Mouse (Mus musculus) hindbrain, postnatal 0 days (tissue): ENCODE results near the gene Acads. TPM values are rescaled to one million over a fixed set of nuclear protein-coding genes. Genes with fewer than 3 reads are reported as not detected.
"Not testable (repeated sequence)": the region's sequence is repeated elsewhere in the genome, so short reads cannot be mapped to it uniquely, and the experiment has no call there.

Experiments used
- ATAC-seq: fragments of 200-750 bp; cut with Nextera tagmentation; 2 replicates; pipeline ENCODE4 v1.8.0; 2017; ENCODE audit warnings: mild to moderate bottlenecking, moderate TSS enrichment, moderate library complexity
- DNase-seq: peaks from one replicate; pipeline ENCODE4 v3.0.0-alpha.2; 2015; ENCODE audit warnings: low spot score
- H3K27ac ChIP-seq: fragments of 300-500 bp; sonication (generic); 2 replicates; pipeline ENCODE4 v1.5.1; 2014; ENCODE audit warnings: mild to moderate bottlenecking
- H3K27me3 ChIP-seq: fragments of 300-500 bp; sonication (generic); 2 replicates; pipeline ENCODE4 v1.6.1; 2014; ENCODE audit warnings: low read length, mixed read lengths; ENCODE audit not compliant: insufficient read depth
- H3K36me3 ChIP-seq: fragments of 300-500 bp; sonication (generic); 2 replicates; pipeline ENCODE4 v1.6.1; 2014; ENCODE audit warnings: low read length, mixed read lengths; ENCODE audit not compliant: insufficient read depth
- H3K4me1 ChIP-seq: fragments of 300-500 bp; sonication (generic); 2 replicates; pipeline ENCODE4 v1.6.1; 2014; ENCODE audit warnings: antibody characterized with exemption, low read length, mixed read lengths; ENCODE audit not compliant: insufficient read depth
- H3K4me2 ChIP-seq: fragments of 300-500 bp; sonication (generic); 2 replicates; pipeline ENCODE4 v1.6.1; 2014; ENCODE audit warnings: low read depth, mild to moderate bottlenecking, low read length, moderate library complexity, mixed read lengths
- H3K4me3 ChIP-seq: fragments of 300-500 bp; sonication (generic); 2 replicates; pipeline ENCODE4 v1.5.1; 2014; ENCODE audit warnings: low read length
- H3K9ac ChIP-seq: fragments of 300-500 bp; sonication (generic); replicated peaks from 2 replicates; pipeline ENCODE4 v1.6.1; 2014; ENCODE audit warnings: mild to moderate bottlenecking, low read length, moderate library complexity, mixed read lengths
- H3K9me3 ChIP-seq: fragments of 300-500 bp; sonication (generic); 2 replicates; pipeline ENCODE4 v1.6.1; 2016; ENCODE audit warnings: low read length, mixed read lengths
- CTCF ChIP-seq: IDR thresholded peaks from 2 replicates; pipeline ENCODE4 v1.5.1; 2016; ENCODE audit warnings: antibody characterized with exemption, control low read depth, low read depth
- WGBS: fragments of 180-500 bp; shearing (Covaris S2); extraction: QIAGEN DNeasy Blood & Tissue Kit; methylation state at CpG from one replicate; pipeline ENCODE4 v1.1.7; 2014; 5-methylcytosine and 5-hydroxymethylcytosine counted together
- polyA plus RNA-seq: library from polyadenylated mRNA; unstranded; fragments of >200 nt; fragmentation: Nextera tagmentation; extraction: Ambion mirVana; gene quantifications from 2 replicates; pipeline ENCODE4 v1.2.1, GENCODE M21; 2015
- total RNA-seq: library from RNA; depleted of rRNA; stranded (reverse); fragments of >200 nt; gene quantifications from 2 replicates; pipeline ENCODE4 v1.2.3, GENCODE M21; 2014; rRNA removed

Acads gene
- total RNA-seq: 30.3 and 32.5 TPM in 2 replicates
- polyA plus RNA-seq: 22.1 and 25.3 TPM in 2 replicates

- H3K36me3 ChIP-seq: peaks cover 3% of the 10 kb centered on the region; the same call in 1 of the 2 replicates
- peak; percentile 84 for ATAC-seq
- no peaks in the 10 kb centered on the region for H3K27me3 ChIP-seq
- H3K27ac ChIP-seq: peak within 1 kb of the TSS; percentile 28; the same call in 1 of the 2 replicates
- H3K9me3 ChIP-seq: no peaks in the 10 kb centered on the region
- peak; percentile 71 for DNase-seq
- no peaks in the 10 kb centered on the region for H3K4me1 ChIP-seq
- H3K4me2 ChIP-seq: peak within 1 kb of the TSS; percentile 67
- H3K4me3 ChIP-seq: peak within 1 kb of the TSS; percentile 49
- peak within 1 kb of the TSS; percentile 50 for H3K9ac ChIP-seq
- TF ChIP-seq CTCF: no peak
- WGBS: 1% methylated on average over 39 of the region's 39 CpGs
Observed at GRCm38 (mm10) chr5:115118961-115119570, at the start of gene Acads. TSS of gene Acads (minus strand) at chr5:115119346.

GRCm38 (mm10) chr5:115167396-115167795, 48.2 kb upstream of the Acads start:
- Histone ChIP-seq H3K4me3 (no peak overlapping the region), H3K36me3 (no peaks in the 10 kb centered on the region), H3K9me3 (no peaks in the 10 kb centered on the region), H3K27me3 (no peaks in the 10 kb centered on the region), H3K4me1 (0 out of 2 replicates have a peak, but pooled peaks cover 3% of the 10 kb centered on the region), H3K9ac (no peak overlapping the region), H3K4me2 (no peak overlapping the region), H3K27ac (no peak overlapping the region)
- DNase-seq (no peak), ATAC-seq (no peak)
- WGBS: 60% methylated on average over 6 of the region's 6 CpGs
- no peak for TF ChIP-seq CTCF

- Histone ChIP-seq H3K36me3 (no peaks in the 10 kb centered on the region), H3K9me3 (no peaks in the 10 kb centered on the region), H3K27ac (no peak overlapping the region), H3K4me3 (no peak overlapping the region), H3K27me3 (no peaks in the 10 kb centered on the region), H3K9ac (no peak overlapping the region), H3K4me1 (0 out of 2 replicates have a peak, but pooled peaks cover 3% of the 10 kb centered on the region), H3K4me2 (no peak overlapping the region)
- no peak for DNase-seq
- no peak for TF ChIP-seq CTCF
- 75% methylated on average over 7 of the region's 7 CpGs for WGBS
- no peak for ATAC-seq
Observed at GRCm38 (mm10) chr5:115166815-115167194, 47.7 kb upstream of the Acads start.

- H3K4me2 ChIP-seq: no peak overlapping the region
- peak; percentile 29 for TF ChIP-seq CTCF
- ATAC-seq (peak; percentile 50; the same call in 1 of the 2 replicates), DNase-seq (peak; percentile 68)
- H3K27ac ChIP-seq: peak overlapping the region; percentile 32
- WGBS: 41% methylated on average over 11 of the region's 11 CpGs
- H3K9me3 ChIP-seq: no peaks in the 10 kb centered on the region
- no peaks in the 10 kb centered on the region for H3K36me3 ChIP-seq
- no peak overlapping the region for H3K4me3 ChIP-seq
- no peaks in the 10 kb centered on the region for H3K27me3 ChIP-seq
- H3K4me1 ChIP-seq: 0 out of 2 replicates have a peak, but pooled peaks cover 3% of the 10 kb centered on the region
- H3K9ac ChIP-seq: no peak overlapping the region
Observed at GRCm38 (mm10) chr5:115165895-115166814, 47.0 kb upstream of the Acads start.

- peak; percentile 57 for TF ChIP-seq CTCF
- Histone ChIP-seq H3K9ac (no peak overlapping the region), H3K4me3 (no peak overlapping the region), H3K4me2 (no peak overlapping the region), H3K9me3 (no peaks in the 10 kb centered on the region), H3K4me1 (0 out of 2 replicates have a peak, but pooled peaks cover 3% of the 10 kb centered on the region), H3K27me3 (no peaks in the 10 kb centered on the region), H3K36me3 (no peaks in the 10 kb centered on the region), H3K27ac (no peak overlapping the region)
- no peak for ATAC-seq
- peak; percentile 40 for DNase-seq
- 64% methylated on average over 9 of the region's 9 CpGs for WGBS
Observed at GRCm38 (mm10) chr5:115165351-115165750, 46.2 kb upstream of the Acads start.

GRCm38 (mm10) chr5:115164446-115164845, 45.3 kb upstream of the Acads start:
- not testable (repeated sequence) for H3K9ac ChIP-seq, H3K9me3 ChIP-seq, DNase-seq, H3K36me3 ChIP-seq, H3K4me2 ChIP-seq, ATAC-seq, H3K27me3 ChIP-seq, H3K4me1 ChIP-seq, H3K4me3 ChIP-seq, H3K27ac ChIP-seq
- WGBS: 81% methylated on average over 4 of the region's 4 CpGs
